Mouse (Mus musculus): ENCODE measurements around the gene Sst. TPM values are rescaled to one million over a fixed set of nuclear protein-coding genes. Genes with fewer than 3 reads are reported as not detected.

Sst gene
- polyA plus RNA-seq, 1 experiment, result not detected

DNA sequence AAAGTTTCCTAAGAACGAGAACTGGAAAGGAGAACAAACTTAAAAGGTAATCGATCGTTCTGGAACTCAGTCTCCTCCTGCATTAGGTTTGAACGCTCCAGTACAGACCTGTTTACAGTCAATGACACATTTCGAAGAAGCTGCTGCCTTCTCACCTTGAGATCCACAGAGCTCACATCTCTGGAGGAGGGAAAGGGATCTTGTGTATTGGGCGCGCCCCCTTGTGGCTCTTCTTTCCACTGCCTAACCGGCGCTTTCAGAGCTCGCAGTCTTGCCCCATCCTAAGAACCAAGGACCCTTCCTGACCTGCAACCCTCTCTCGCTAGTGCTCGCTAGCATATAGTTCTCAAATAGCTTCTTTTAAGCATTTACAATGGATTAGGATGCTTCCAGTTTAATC is 8.1 kb upstream of the Sst start:
- no peaks in the 10 kb centered on the region for H3K36me3 ChIP-seq (ENCODE audit: control insufficient read depth, insufficient read depth)
- no peaks in the 10 kb centered on the region for H3K27me3 ChIP-seq (ENCODE audit: control insufficient read depth, insufficient read depth, insufficient read length)
- peak overlapping the region; percentile 85 for H3K4me2 ChIP-seq (ENCODE audit: low read depth)
- H3ac ChIP-seq (ENCODE audit: control insufficient read depth, insufficient read length), result no peak overlapping the region
- no peak for TF ChIP-seq E2F4 (IDR thresholded peaks at IDR 0.05; ENCODE audit: insufficient read depth)
- no peak for TF ChIP-seq POLR2A (IDR thresholded peaks at IDR 0.05; ENCODE audit: insufficient read length, low read depth)
- TF ChIP-seq MYOG (IDR thresholded peaks at IDR 0.05; ENCODE audit: control insufficient read depth in 1 of 3, insufficient read depth in 1 of 3, insufficient read length in 2 of 3, low read depth in 2 of 3), result no peak
- no peak for TF ChIP-seq MYOD1 (IDR thresholded peaks at IDR 0.05; ENCODE audit: control insufficient read depth in 1 of 3, insufficient read length in 2 of 3, low read depth in 2 of 3)
- no peak for TF ChIP-seq TCF3 (IDR thresholded peaks at IDR 0.05; ENCODE audit: insufficient read length, low read depth)
- no peak for TF ChIP-seq TCF12 (IDR thresholded peaks at IDR 0.05; ENCODE audit: insufficient read depth, poor library complexity, severe bottlenecking)
- no peak for TF ChIP-seq CEBPB (IDR thresholded peaks at IDR 0.05; ENCODE audit: insufficient read depth, poor library complexity, severe bottlenecking)
- TF ChIP-seq MAX (IDR thresholded peaks at IDR 0.05; ENCODE audit: low read depth), result no peak
- no peak for TF ChIP-seq USF1 (IDR thresholded peaks at IDR 0.05; ENCODE audit: low read depth)
- no peaks in the 10 kb centered on the region for H3K79me2 ChIP-seq (ENCODE audit: control insufficient read depth, insufficient read depth)
- H3K4me3 ChIP-seq, result peak overlapping the region; percentile 13

GRCm38 (mm10) chr16:23897984-23898586 is 7.3 kb upstream of the Sst start:
- Histone ChIP-seq H3K36me3 (ENCODE audit: control insufficient read depth, insufficient read depth) (no peaks in the 10 kb centered on the region), H3K4me2 (ENCODE audit: low read depth) (peak overlapping the region; percentile 85), H3ac (ENCODE audit: control insufficient read depth, insufficient read length) (no peak overlapping the region), H3K79me2 (ENCODE audit: control insufficient read depth, insufficient read depth) (no peaks in the 10 kb centered on the region), H3K4me3 (peak overlapping the region; percentile 13), H3K27me3 (ENCODE audit: control insufficient read depth, insufficient read depth, insufficient read length) (no peaks in the 10 kb centered on the region)
- TF ChIP-seq CEBPB (IDR thresholded peaks at IDR 0.05; ENCODE audit: insufficient read depth, poor library complexity, severe bottlenecking), result no peak
- no peak for TF ChIP-seq POLR2AphosphoS2 (IDR thresholded peaks at IDR 0.05; ENCODE audit: insufficient read length, low read depth)
- no peak for TF ChIP-seq MYOD1 (IDR thresholded peaks at IDR 0.05; ENCODE audit: control insufficient read depth in 1 of 3, insufficient read length in 2 of 3, low read depth in 2 of 3)
- no peak for TF ChIP-seq MYOG (IDR thresholded peaks at IDR 0.05; ENCODE audit: control insufficient read depth in 1 of 3, insufficient read depth in 1 of 3, insufficient read length in 2 of 3, low read depth in 2 of 3)
- no peak for TF ChIP-seq SRF (IDR thresholded peaks at IDR 0.05; ENCODE audit: control insufficient read depth, insufficient read length, low read depth)
- TF ChIP-seq USF1 (IDR thresholded peaks at IDR 0.05; ENCODE audit: low read depth), result no peak
- no peak for TF ChIP-seq POLR2A (IDR thresholded peaks at IDR 0.05; ENCODE audit: insufficient read length, low read depth)
- TF ChIP-seq MAX (IDR thresholded peaks at IDR 0.05; ENCODE audit: low read depth), result no peak
- TF ChIP-seq TCF12 (IDR thresholded peaks at IDR 0.05; ENCODE audit: insufficient read depth, poor library complexity, severe bottlenecking), result no peak
- no peak for TF ChIP-seq TCF3 (IDR thresholded peaks at IDR 0.05; ENCODE audit: insufficient read length, low read depth)
- TF ChIP-seq REST (IDR thresholded peaks at IDR 0.05; ENCODE audit: insufficient read depth, insufficient read length), result no peak
- TF ChIP-seq E2F4 (IDR thresholded peaks at IDR 0.05; ENCODE audit: insufficient read depth), result no peak

- TF ChIP-seq USF1 (IDR thresholded peaks at IDR 0.05; ENCODE audit: low read depth) (no peak), SRF (IDR thresholded peaks at IDR 0.05; ENCODE audit: control insufficient read depth, insufficient read length, low read depth) (no peak), TCF3 (IDR thresholded peaks at IDR 0.05; ENCODE audit: insufficient read length, low read depth) (no peak), CEBPB (IDR thresholded peaks at IDR 0.05; ENCODE audit: insufficient read depth, poor library complexity, severe bottlenecking) (no peak), POLR2AphosphoS2 (IDR thresholded peaks at IDR 0.05; ENCODE audit: insufficient read length, low read depth) (no peak), TCF12 (IDR thresholded peaks at IDR 0.05; ENCODE audit: insufficient read depth, poor library complexity, severe bottlenecking) (no peak), MAX (IDR thresholded peaks at IDR 0.05; ENCODE audit: low read depth) (no peak), E2F4 (IDR thresholded peaks at IDR 0.05; ENCODE audit: insufficient read depth) (no peak), POLR2A (IDR thresholded peaks at IDR 0.05; ENCODE audit: insufficient read length, low read depth) (no peak), REST (IDR thresholded peaks at IDR 0.05; ENCODE audit: insufficient read depth, insufficient read length) (no peak), MYOD1 (IDR thresholded peaks at IDR 0.05; ENCODE audit: control insufficient read depth in 1 of 3, insufficient read length in 2 of 3, low read depth in 2 of 3) (no peak), MYOG (IDR thresholded peaks at IDR 0.05; ENCODE audit: control insufficient read depth in 1 of 3, insufficient read depth in 1 of 3, insufficient read length in 2 of 3, low read depth in 2 of 3) (no peak)
- no peak overlapping the region for H3ac ChIP-seq (ENCODE audit: control insufficient read depth, insufficient read length)
- H3K4me2 ChIP-seq (ENCODE audit: low read depth), result peak overlapping the region; percentile 85
- no peaks in the 10 kb centered on the region for H3K79me2 ChIP-seq (ENCODE audit: control insufficient read depth, insufficient read depth)
- H3K36me3 ChIP-seq (ENCODE audit: control insufficient read depth, insufficient read depth), result no peaks in the 10 kb centered on the region
- no peaks in the 10 kb centered on the region for H3K27me3 ChIP-seq (ENCODE audit: control insufficient read depth, insufficient read depth, insufficient read length)
- H3K4me3 ChIP-seq, result peak overlapping the region; percentile 13
These were observed 6.7 kb upstream of the Sst start for GRCm38 (mm10) chr16:23897486-23897885.

DNA sequence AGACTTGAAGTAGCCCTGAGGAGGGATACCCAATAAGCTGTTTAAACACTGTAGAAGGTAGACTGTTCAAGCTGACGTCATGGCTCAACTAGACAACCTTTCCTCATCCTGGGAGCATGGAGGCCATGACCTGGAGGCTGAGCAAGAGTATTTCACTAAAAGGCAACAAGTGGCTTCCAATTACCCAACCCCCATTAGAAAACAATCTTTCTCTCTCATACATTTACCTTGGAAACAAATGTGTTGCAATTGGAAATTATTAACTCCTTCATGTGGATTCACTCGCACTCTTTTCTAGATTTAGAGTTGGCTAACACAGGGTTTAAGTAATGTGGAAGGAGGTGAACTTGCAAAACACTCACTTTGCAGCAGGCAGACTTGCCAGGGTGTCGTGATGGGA is 4.4 kb upstream of the Sst start:
- Histone ChIP-seq H3K4me3 (no peak overlapping the region), H3ac (ENCODE audit: control insufficient read depth, insufficient read length) (no peak overlapping the region), H3K4me2 (ENCODE audit: low read depth) (no peak overlapping the region), H3K36me3 (ENCODE audit: control insufficient read depth, insufficient read depth) (no peaks in the 10 kb centered on the region), H3K27me3 (ENCODE audit: control insufficient read depth, insufficient read depth, insufficient read length) (peaks cover 5% of the 10 kb centered on the region), H3K79me2 (ENCODE audit: control insufficient read depth, insufficient read depth) (no peaks in the 10 kb centered on the region)
- TF ChIP-seq MYOG (IDR thresholded peaks at IDR 0.05; ENCODE audit: control insufficient read depth in 1 of 3, insufficient read depth in 1 of 3, insufficient read length in 2 of 3, low read depth in 2 of 3) (no peak), POLR2A (IDR thresholded peaks at IDR 0.05; ENCODE audit: insufficient read length, low read depth) (no peak), REST (IDR thresholded peaks at IDR 0.05; ENCODE audit: insufficient read depth, insufficient read length) (no peak), TCF12 (IDR thresholded peaks at IDR 0.05; ENCODE audit: insufficient read depth, poor library complexity, severe bottlenecking) (no peak), SRF (IDR thresholded peaks at IDR 0.05; ENCODE audit: control insufficient read depth, insufficient read length, low read depth) (no peak), E2F4 (IDR thresholded peaks at IDR 0.05; ENCODE audit: insufficient read depth) (no peak), MAX (IDR thresholded peaks at IDR 0.05; ENCODE audit: low read depth) (no peak), TCF3 (IDR thresholded peaks at IDR 0.05; ENCODE audit: insufficient read length, low read depth) (no peak), USF1 (IDR thresholded peaks at IDR 0.05; ENCODE audit: low read depth) (no peak), CEBPB (IDR thresholded peaks at IDR 0.05; ENCODE audit: insufficient read depth, poor library complexity, severe bottlenecking) (no peak), POLR2AphosphoS2 (IDR thresholded peaks at IDR 0.05; ENCODE audit: insufficient read length, low read depth) (no peak), MYOD1 (IDR thresholded peaks at IDR 0.05; ENCODE audit: control insufficient read depth in 1 of 3, insufficient read length in 2 of 3, low read depth in 2 of 3) (no peak)
